Mouse (Mus musculus) mammary gland, adult 2 months (tissue): Measurements from ENCODE around the gene Gemin5. TPM values are rescaled to one million over a fixed set of nuclear protein-coding genes. Genes with fewer than 3 reads are reported as not detected.

Experiments used
- polyA plus RNA-seq: library from polyadenylated mRNA; depleted of rRNA; stranded (reverse); fragments of >200 nt; gene quantifications from 2 replicates; pipeline ENCODE4 v1.2.3, GENCODE M21; 2012; ENCODE audit warnings: low replicate concordance; rRNA removed

The Gemin5 gene
- 6.9 and 8.1 TPM in 2 replicates for polyA plus RNA-seq

DNA sequence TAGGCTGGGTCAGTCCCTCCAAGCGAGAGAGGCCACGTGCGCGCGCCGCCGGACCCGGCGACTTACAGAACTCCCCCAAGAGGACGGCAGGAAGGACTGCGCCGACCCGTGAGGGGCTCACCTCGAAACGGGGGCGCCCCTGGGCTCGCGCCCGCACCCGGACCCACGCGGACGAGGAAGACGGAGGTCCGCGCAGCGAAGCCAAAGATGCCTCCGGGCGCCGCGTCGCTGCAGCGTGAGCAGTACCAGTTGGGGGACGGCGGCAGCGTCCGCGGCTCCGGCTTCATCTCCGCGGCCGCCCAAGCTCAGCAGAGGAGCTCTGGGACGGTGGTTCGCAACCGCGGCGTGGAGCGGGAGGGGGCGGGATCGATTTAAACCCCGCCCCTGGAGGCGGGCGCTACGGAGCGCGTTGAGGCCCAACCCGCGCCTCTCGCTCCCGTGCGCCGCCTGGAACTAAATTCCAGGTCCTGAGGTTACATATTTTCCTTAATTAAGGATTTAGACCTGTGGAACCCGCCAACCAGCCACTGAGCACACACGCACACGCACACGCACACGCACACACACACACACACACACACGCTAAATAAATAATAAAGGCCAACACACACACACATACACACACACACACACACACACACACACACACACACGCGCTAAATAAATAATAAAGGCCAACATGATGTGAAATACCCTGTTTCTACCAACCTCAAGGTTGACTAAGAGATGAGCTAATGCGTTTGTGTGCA, at the start of gene Gemin5:
TSS of gene Gemin5 (minus strand) at position 373 of the 749 bp plus-strand sequence.

DNA sequence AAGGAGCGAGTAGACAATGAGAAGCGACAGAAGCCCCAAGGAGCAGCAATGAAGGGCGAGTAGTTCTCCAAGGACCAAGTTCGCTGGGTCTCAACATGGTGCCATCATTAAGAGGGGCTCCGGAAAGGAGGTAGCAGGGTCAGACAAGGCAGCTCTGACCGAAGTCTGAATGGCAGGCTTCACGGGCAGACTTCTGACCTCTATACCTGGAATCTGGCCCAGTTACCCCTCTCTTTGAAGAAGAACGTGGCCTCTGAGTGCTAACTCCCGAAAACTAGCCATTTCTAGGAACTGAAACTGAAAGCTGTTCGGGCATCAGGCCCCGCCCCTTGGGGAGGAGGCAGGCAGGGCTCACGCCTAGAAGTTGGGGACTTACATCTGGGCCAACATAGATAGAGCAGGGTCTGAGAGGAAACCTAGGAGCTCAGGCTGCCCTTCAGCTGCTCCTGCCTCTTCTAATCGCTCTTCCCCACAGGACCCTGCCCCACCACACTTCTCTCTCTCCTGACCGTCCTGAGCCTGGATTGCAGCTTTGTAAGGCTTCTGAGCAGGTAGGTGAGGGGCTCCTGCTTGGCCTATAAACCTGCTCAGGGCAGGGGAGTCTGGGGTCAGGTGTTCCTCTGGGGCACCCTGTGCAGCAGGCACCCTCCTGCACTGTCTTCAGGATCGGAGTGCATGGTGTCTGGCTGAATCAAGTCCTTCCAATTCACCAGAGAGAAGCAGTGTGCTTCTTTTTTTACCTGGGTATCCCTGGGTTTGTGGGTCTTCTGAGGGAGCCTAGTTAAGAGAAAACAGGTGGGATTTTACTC, 31.1 kb upstream of the Gemin5 start, which contains the start of the genes Igtp and Irgm2:
TSS of gene Igtp (plus strand) at position 328 of the 809 bp plus-strand sequence.
TSS of gene Irgm2 (plus strand) at position 390 of the 809 bp plus-strand sequence.

DNA sequence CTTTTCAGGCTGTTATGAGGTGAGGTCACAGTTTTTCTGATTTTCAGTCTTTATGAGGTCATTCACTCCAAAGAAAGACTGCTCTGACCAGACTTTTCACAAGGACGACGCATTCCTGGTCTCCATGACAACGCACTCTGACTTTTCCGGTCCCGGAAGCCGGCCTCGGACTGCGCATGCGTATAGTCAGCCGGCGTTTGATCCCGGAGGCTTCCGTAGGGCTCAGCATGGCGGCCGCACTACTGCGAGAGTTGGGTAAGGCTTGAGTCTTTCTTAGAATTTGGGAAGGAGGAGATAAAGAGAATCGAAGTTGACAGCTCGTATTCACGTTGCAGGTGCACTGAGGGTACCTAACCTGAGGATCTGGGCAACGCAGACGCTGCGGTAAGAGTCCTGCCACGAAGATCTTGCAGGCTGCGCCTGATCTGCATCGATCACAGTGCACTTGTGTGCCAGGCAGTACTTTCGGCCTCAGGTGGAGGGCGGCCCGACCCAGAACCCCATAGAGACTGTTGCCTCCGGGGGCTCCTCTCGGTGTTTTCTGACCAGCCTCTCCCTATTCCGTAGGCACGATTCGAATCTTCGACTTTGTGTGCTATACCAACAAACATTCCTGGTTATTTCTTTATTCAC, 3.2 kb upstream of the Gemin5 start, which contains the start of gene Mrpl22:
TSS of gene Mrpl22 (plus strand) at position 203 of the 633 bp plus-strand sequence.

DNA sequence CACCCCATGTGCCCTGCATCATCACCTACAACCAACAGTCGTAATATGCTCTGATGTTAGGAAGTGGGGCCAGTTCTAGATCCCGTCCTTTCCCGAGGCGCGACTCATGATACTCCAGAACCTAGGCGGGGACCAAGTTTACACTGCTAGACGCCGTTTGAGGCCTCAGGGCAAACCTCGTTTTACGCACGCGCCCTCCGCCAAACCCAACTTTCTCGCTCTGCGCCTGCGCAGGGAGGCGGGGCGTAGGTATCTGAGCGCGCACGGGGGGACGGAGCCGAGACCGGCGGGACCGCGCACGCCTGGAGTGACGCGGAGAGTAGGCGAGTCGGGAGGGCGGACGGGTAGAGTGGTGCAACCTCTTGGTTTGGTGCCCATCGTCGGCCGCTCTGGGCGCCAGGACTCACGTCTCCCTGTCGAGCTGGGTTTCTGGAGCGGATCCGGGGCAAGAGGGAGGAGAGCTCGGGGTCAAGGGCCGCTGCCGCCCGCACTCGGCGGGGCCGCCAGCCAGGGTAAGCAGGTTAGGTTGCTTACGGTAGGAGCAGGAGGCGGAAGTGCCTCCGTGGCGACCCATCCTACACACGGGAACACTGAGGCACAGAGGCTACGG, 64.5 kb downstream of the Gemin5 start, which contains the start of gene Cnot8:
TSS of gene Cnot8 (plus strand) at position 457 of the 610 bp plus-strand sequence.

DNA sequence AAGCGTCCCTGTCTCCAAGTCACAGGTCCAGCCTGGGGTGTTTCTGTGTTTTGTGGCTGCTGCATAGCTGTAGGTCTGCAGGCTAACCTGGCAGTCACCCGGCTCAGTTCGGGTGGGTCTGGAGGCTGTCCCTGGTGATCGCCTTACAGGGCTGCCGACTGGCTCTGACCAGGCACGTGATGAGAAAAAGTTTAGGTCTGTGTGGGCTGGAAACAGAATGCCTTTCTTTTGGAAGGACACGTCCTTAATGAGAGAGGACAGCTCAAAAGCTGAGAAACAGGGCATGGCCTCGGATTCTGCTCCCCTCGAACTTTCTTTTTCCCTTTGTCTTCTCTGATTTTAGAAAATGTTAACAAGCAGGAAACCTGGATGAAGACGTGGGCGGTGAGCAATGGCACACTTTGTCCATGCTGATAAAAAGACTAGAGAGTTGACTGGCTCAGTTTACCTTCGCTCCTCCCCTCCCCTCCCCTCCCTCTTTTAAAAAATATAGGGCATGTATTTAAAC, 75.3 kb downstream of the Gemin5 start, which contains the start of gene Gm12248:
TSS of gene Gm12248 (minus strand) at position 114 of the 508 bp plus-strand sequence.

Other genes starting within 250 kb of the Gemin5 start
- gene Larp1, start 159.5 kb downstream of the Gemin5 start, polyA plus RNA-seq, result 37.6 and 38.1 TPM in 2 replicates
- gene Gm12248, start 75.4 kb downstream of the Gemin5 start, polyA plus RNA-seq, result 1.5 and 3.7 TPM in 2 replicates
- 38.5 and 77.2 TPM in 2 replicates for gene Cnot8, start 64.4 kb downstream of the Gemin5 start, polyA plus RNA-seq
- 15.7 and 28.1 TPM in 2 replicates for gene Mrpl22, start 3.1 kb upstream of the Gemin5 start, polyA plus RNA-seq
- gene Igtp, start 31.0 kb upstream of the Gemin5 start, polyA plus RNA-seq, result 24.0 and 32.0 TPM in 2 replicates
- 17.9 and 38.0 TPM in 2 replicates for gene Irgm2, start 31.1 kb upstream of the Gemin5 start, polyA plus RNA-seq
- 0.10 and 0.69 TPM in 2 replicates for gene 4930438A08Rik, start 106.3 kb upstream of the Gemin5 start, polyA plus RNA-seq
- gene Zfp692, start 138.5 kb upstream of the Gemin5 start, polyA plus RNA-seq, result 23.9 and 26.7 TPM in 2 replicates
- 36.8 and 48.8 TPM in 2 replicates for gene Zfp672, start 161.8 kb upstream of the Gemin5 start, polyA plus RNA-seq
- gene Sh3bp5l, start 162.2 kb upstream of the Gemin5 start, polyA plus RNA-seq, result 31.9 and 32.8 TPM in 2 replicates
- gene Lypd8, start 210.5 kb upstream of the Gemin5 start, polyA plus RNA-seq, result 0.49 TPM in 1 of 2 replicates, not detected in the other